Mouse (Mus musculus) kidney, adult 10 weeks (tissue): Measurements from ENCODE around the gene Slc38a9. TPM values are rescaled to one million over a fixed set of nuclear protein-coding genes. Genes with fewer than 3 reads are reported as not detected.

Experiments
- polyA plus RNA-seq: library from polyadenylated mRNA; stranded (reverse); fragments of 350-450 nt; fragmentation: Illumina TruSeq; extraction: RNeasy Lipid Tissue Mini Kit (QIAGEN cat#74804); gene quantifications from one replicate; pipeline ENCODE4 v1.2.3, GENCODE M21; 2014; ENCODE audit warnings: low read depth, low replicate concordance

The Slc38a9 gene
- 8.7 TPM for polyA plus RNA-seq

GRCm38 (mm10) chr13:112660574-112661381 lies at the start of gene Slc38a9:
Slc38a9 (plus strand) TSS chr13:112660751.

GRCm38 (mm10) chr13:112652205-112652604 lies 8.3 kb upstream of the Slc38a9 start, which contains the start of gene Ddx4:
Ddx4 (minus strand) TSS chr13:112652475.

Other genes with a start within 250 kb of the Slc38a9 start
- 58.7 TPM for gene Il6st, start 196.7 kb upstream of the Slc38a9 start, polyA plus RNA-seq
- gene Il31ra, start 66.4 kb upstream of the Slc38a9 start, polyA plus RNA-seq, result 0.44 TPM
- gene Ddx4, start 8.3 kb upstream of the Slc38a9 start, polyA plus RNA-seq, result 0.44 TPM
- 159 TPM for gene Plpp1, start 140.0 kb downstream of the Slc38a9 start, polyA plus RNA-seq